Mouse (Mus musculus): ENCODE results near the gene Btbd9.

DNA sequence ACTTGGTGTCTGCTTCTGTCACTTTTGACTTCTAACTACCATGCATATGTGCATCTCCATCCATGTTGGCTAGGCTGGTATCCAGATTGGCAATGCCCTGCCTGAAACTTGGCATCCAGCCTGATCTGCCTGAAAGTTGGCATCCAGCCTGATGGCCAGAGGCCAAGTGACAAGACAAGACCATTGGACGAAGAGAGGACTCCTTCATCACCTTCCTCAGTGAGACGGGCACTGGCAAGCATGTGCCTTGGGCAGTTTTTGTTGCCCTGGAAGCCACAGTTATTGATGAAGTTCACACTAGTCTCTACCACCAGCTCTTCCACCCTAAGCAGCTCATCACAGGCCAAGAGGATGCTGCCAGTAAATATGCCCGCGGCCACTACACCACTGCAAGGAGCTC is 398.9 kb downstream of the Btbd9 start:
- TF ChIP-seq POLR2A (IDR thresholded peaks at IDR 0.05; ENCODE audit: low read depth, low read length) (no peak), CTCF (IDR thresholded peaks at IDR 0.05; ENCODE audit: extremely low read depth, insufficient read length, insufficient replicate concordance, low read depth, low read length) (no peak)

Data from small intestine, adult 2 months (tissue).